Mouse (Mus musculus): ENCODE measurements around the gene Psmg4. TPM values are rescaled to one million over a fixed set of nuclear protein-coding genes. Genes with fewer than 3 reads are reported as not detected.

Gene Psmg4
- polyA plus RNA-seq, 1 experiment from 2014 or later = 78.8 TPM

- ATAC-seq (ENCODE audit: insufficient number of reproducible peaks, low FRiP score) = no peak
- 80% methylated on average over 6 of the region's 6 CpGs for WGBS
These were observed 45.1 kb downstream of the Psmg4 start for GRCm38 (mm10) chr13:34207714-34208470.

GRCm38 (mm10) chr13:34211261-34211775, 48.6 kb downstream of the Psmg4 start:
- H3K36me3 ChIP-seq = no peaks in the 10 kb centered on the region
- no peaks in the 10 kb centered on the region for H3K4me1 ChIP-seq (replicated peaks)
- no peak for ATAC-seq (ENCODE audit: insufficient number of reproducible peaks, low FRiP score)
- no peak overlapping the region for H3K27ac ChIP-seq (ENCODE audit: poor library complexity, severe bottlenecking)
- H3K27me3 ChIP-seq (replicated peaks) = no peaks in the 10 kb centered on the region
- no peaks in the 10 kb centered on the region for H3K9me3 ChIP-seq (replicated peaks)
- H3K9ac ChIP-seq = no peak overlapping the region
- no peak overlapping the region for H3K4me3 ChIP-seq
- no peak overlapping the region for H3K4me2 ChIP-seq
- 61% methylated on average over 4 of the region's 4 CpGs for WGBS

More at GRCm38 (mm10) chr13:34207714-34208470, 45.1 kb downstream of the Psmg4 start:
- H3K27ac ChIP-seq (ENCODE audit: poor library complexity, severe bottlenecking) = no peak overlapping the region
- H3K9ac ChIP-seq = no peak overlapping the region
- H3K4me3 ChIP-seq = no peak overlapping the region
- H3K4me2 ChIP-seq = no peak overlapping the region
- no peaks in the 10 kb centered on the region for H3K4me1 ChIP-seq (replicated peaks)
- H3K9me3 ChIP-seq (replicated peaks) = no peaks in the 10 kb centered on the region
- H3K36me3 ChIP-seq = peaks cover 2% of the 10 kb centered on the region; the same call in 1 of the 2 replicates
- H3K27me3 ChIP-seq (replicated peaks) = no peaks in the 10 kb centered on the region

GRCm38 (mm10) chr13:34212735-34213212, 50.0 kb downstream of the Psmg4 start:
- Histone ChIP-seq H3K27me3 (replicated peaks) (no peaks in the 10 kb centered on the region), H3K9me3 (replicated peaks) (no peaks in the 10 kb centered on the region), H3K9ac (no peak overlapping the region), H3K27ac (ENCODE audit: poor library complexity, severe bottlenecking) (no peak overlapping the region), H3K4me1 (replicated peaks) (no peaks in the 10 kb centered on the region), H3K36me3 (no peaks in the 10 kb centered on the region), H3K4me2 (no peak overlapping the region), H3K4me3 (no peak overlapping the region)
- no peak for ATAC-seq (ENCODE audit: insufficient number of reproducible peaks, low FRiP score)
- 69% methylated on average over 10 of the region's 10 CpGs for WGBS

- Histone ChIP-seq H3K27me3 (replicated peaks) (no peaks in the 10 kb centered on the region), H3K9ac (no peak overlapping the region), H3K4me1 (replicated peaks) (peaks cover 7% of the 10 kb centered on the region), H3K9me3 (replicated peaks) (no peaks in the 10 kb centered on the region), H3K27ac (ENCODE audit: poor library complexity, severe bottlenecking) (no peak overlapping the region), H3K36me3 (peaks cover 5% of the 10 kb centered on the region; the same call in 1 of the 2 replicates), H3K4me2 (no peak overlapping the region), H3K4me3 (no peak overlapping the region)
- 84% methylated on average over 3 of the region's 3 CpGs for WGBS
- no peak for ATAC-seq (ENCODE audit: insufficient number of reproducible peaks, low FRiP score)
These were observed 52.1 kb downstream of the Psmg4 start for GRCm38 (mm10) chr13:34214855-34215254.

DNA sequence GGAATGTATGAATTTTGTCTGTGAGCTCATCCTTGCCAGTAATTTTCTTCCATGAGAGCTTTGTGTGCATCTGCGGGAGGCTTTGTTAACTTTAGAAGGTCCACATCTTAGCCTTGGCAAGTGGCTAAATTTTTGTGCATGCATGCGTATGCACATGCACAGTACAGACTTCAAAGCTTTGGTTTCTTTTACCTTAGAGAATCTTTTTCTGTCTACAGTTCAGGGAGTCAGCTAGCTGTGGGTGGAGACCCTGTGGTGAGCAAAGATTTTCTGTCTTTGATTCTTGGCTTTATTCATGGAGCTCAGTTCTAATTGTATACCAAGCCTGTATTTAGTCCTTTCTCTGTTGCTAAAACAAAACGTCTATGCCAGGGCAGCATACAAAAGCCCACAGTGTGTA, 56.0 kb downstream of the Psmg4 start:
- Histone ChIP-seq H3K27ac (ENCODE audit: poor library complexity, severe bottlenecking) (no peak overlapping the region), H3K4me1 (replicated peaks) (peaks cover 23% of the 10 kb centered on the region), H3K9me3 (replicated peaks) (no peaks in the 10 kb centered on the region), H3K27me3 (replicated peaks) (no peaks in the 10 kb centered on the region), H3K9ac (no peak overlapping the region), H3K4me2 (no peak overlapping the region), H3K36me3 (peaks cover 9% of the 10 kb centered on the region; the same call in 1 of the 2 replicates), H3K4me3 (no peak overlapping the region)
- ATAC-seq (ENCODE audit: insufficient number of reproducible peaks, low FRiP score) = no peak
- WGBS = 85% methylated on average over 3 of the region's 3 CpGs

- Histone ChIP-seq H3K27me3 (replicated peaks) (no peaks in the 10 kb centered on the region), H3K27ac (ENCODE audit: poor library complexity, severe bottlenecking) (no peak overlapping the region), H3K4me1 (replicated peaks) (peaks cover 29% of the 10 kb centered on the region), H3K4me3 (no peak overlapping the region), H3K36me3 (peaks cover 9% of the 10 kb centered on the region; the same call in 1 of the 2 replicates), H3K4me2 (no peak overlapping the region), H3K9ac (no peak overlapping the region), H3K9me3 (replicated peaks) (no peaks in the 10 kb centered on the region)
- 20% methylated on average over 3 of the region's 3 CpGs for WGBS
- ATAC-seq (ENCODE audit: insufficient number of reproducible peaks, low FRiP score) = no peak
These were observed 57.0 kb downstream of the Psmg4 start for GRCm38 (mm10) chr13:34219728-34220127.

- Histone ChIP-seq H3K27me3 (replicated peaks) (no peaks in the 10 kb centered on the region), H3K27ac (ENCODE audit: poor library complexity, severe bottlenecking) (peak overlapping the region; percentile 70), H3K9me3 (replicated peaks) (no peaks in the 10 kb centered on the region), H3K9ac (no peak overlapping the region), H3K4me1 (replicated peaks) (peaks cover 34% of the 10 kb centered on the region), H3K4me2 (0 out of 2 replicates have a peak overlapping the region, but pooled peaks have one; percentile 10), H3K36me3 (peaks cover 9% of the 10 kb centered on the region; the same call in 1 of the 2 replicates), H3K4me3 (no peak overlapping the region)
- ATAC-seq (ENCODE audit: insufficient number of reproducible peaks, low FRiP score) = peak; percentile 59; the same call in 1 of the 2 replicates
- WGBS = 28% methylated on average over 7 of the region's 7 CpGs
These were observed 60.2 kb downstream of the Psmg4 start for GRCm38 (mm10) chr13:34222985-34223384.

DNA sequence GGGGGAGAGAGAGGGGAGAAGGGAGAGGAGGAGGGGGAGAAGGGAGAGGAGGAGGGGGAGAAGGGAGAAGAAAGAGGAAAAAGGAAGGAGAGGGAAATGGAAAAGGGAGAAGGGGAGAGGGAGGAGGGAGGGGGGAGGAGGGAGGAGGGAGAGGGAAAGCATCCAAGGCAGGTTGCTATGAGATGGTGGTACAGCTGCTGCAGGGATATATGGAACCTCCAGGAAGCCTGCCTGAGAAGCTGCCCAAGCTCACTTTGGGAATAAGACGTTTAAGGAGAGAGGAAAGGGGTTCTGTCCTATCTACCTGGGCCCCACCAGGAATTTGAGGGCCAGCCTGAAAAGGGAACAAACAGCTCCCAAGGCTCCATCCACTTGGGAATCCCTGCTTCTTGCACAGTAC, 64.2 kb downstream of the Psmg4 start:
- no peak for ATAC-seq (ENCODE audit: insufficient number of reproducible peaks, low FRiP score)
- 17% methylated on average over 1 of the region's 1 CpGs for WGBS
- Histone ChIP-seq H3K27ac (ENCODE audit: poor library complexity, severe bottlenecking) (no peak overlapping the region), H3K9ac (no peak overlapping the region), H3K4me2 (no peak overlapping the region), H3K27me3 (replicated peaks) (no peaks in the 10 kb centered on the region), H3K4me3 (no peak overlapping the region), H3K4me1 (replicated peaks) (peaks cover 37% of the 10 kb centered on the region), H3K36me3 (no peaks in the 10 kb centered on the region), H3K9me3 (replicated peaks) (no peaks in the 10 kb centered on the region)

Other genes starting within 250 kb of the Psmg4 start
- 27.4 and 28.9 TPM in 2 replicates for gene Nqo2, start 198.3 kb upstream of the Psmg4 start, polyA plus RNA-seq (2016; fragmentation: Nextera tagmentation; extraction: Ambion mirVana)
- gene Ripk1, start 160.6 kb upstream of the Psmg4 start, polyA plus RNA-seq (2016; fragmentation: Nextera tagmentation; extraction: Ambion mirVana) = 11.0 and 12.1 TPM in 2 replicates
- gene Serpinb6a, start 160.2 kb upstream of the Psmg4 start, polyA plus RNA-seq (2016; fragmentation: Nextera tagmentation; extraction: Ambion mirVana) = 46.5 and 47.8 TPM in 2 replicates
- 44.4 and 50.5 TPM in 2 replicates for gene Bphl, start 125.4 kb upstream of the Psmg4 start, polyA plus RNA-seq (2016; fragmentation: Nextera tagmentation; extraction: Ambion mirVana)
- 111 and 117 TPM in 2 replicates for gene Tubb2a, start 85.0 kb upstream of the Psmg4 start, polyA plus RNA-seq (2016; fragmentation: Nextera tagmentation; extraction: Ambion mirVana)
- gene Tubb2b, start 32.5 kb upstream of the Psmg4 start, polyA plus RNA-seq (2016; fragmentation: Nextera tagmentation; extraction: Ambion mirVana) = 24.2 and 28.8 TPM in 2 replicates
- 10.0 and 11.0 TPM in 2 replicates for gene Slc22a23, start 182.2 kb downstream of the Psmg4 start, polyA plus RNA-seq (2016; fragmentation: Nextera tagmentation; extraction: Ambion mirVana)